Mouse (Mus musculus) frontal cortex, postnatal 14 days (tissue): ENCODE results near the gene Lpp.

Experiments used
- DNase-seq, 2 experiments: peaks; one replicate each; pipeline ENCODE4 v3.0.0; 2022; ENCODE audit warnings: low spot score in 2 of 2

Gene Lpp

DNA sequence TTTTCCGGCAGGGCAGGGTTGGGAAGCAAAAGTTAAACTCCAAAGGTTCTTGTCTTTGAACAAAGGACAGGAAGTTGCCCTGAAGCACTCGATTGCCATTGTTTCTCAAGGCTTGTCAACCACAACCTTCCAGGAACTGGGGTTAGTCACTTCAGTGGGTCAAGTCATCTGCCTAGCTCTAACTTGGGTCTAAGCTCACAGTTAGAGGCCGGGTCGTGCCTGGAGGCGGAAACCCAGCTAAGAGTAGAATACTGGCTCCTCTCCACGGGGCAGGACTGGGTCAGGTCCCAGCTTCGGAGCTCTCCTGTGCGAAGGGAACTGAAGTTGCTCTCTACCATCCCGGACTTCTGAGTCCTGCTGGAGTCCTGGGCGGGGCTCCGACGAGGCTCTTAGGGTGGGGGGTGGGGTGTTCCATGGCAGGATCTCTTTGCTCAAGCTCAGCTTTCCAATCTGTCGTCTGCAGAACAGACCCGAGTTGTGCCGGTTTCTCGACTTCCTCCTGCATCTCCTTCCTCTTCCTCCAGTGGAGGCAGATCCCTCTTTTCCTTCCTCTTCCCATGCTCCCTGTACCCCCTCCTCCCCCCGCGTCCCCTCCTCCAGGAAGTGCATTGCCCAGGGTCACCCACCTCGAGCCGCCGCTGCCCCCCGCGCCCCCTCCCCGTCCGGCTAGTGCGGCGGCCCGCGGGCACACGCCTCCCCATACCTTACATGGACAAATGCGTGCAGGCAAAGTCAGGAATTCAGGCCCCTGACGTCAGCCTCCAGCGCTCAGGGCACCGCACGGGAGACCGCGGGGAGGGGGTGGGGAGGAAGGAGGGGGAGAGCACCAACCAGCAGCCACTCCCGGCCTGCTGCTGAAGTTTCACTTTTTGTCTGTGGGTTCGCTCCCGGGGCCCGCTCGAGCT lies at the start of gene Lpp:
TSS of gene Lpp (plus strand) at position 857 of the 905 bp plus-strand sequence.
- DNase-seq: no peak

DNA sequence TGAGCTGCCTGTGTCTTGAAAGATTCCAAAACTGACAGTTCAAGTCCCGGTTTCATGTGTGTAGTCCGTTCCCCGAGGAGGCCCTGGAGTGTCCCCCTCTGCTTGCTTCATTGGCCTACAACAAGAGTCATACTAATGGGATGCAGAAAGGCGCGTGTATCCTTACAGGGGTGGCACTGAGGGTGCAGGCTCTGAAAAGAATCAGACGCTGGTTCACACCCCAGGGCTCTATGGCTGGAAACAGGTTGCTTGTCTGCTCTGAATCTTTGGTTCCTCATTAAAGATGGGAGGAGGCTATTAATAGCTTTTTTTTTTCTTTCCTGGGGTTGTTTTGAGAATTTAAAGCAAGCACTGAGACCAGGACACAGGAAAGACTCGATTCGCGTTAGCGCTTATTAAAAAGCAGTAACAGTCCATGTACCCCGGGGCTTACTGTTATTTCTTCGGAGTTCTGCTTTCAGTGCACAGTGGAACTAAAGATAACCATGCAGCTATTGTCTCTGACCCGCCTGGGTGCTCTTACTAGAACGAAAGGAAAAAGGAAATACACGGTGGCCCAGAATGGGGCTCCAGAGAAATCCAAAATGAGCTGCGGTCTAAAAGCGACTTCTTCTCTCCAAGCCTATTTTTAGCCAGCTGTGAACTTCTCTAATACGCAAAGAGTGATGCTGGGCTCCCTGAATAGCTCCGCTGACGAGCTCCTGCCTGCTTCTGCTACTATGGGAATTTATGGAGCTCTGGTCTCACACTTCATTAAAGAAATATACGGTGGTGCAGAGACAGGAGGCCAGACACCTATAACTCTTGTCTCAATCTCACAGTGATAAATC lies 45.5 kb upstream of the Lpp start:
- peak; percentile 24 to 30 for DNase-seq

DNA sequence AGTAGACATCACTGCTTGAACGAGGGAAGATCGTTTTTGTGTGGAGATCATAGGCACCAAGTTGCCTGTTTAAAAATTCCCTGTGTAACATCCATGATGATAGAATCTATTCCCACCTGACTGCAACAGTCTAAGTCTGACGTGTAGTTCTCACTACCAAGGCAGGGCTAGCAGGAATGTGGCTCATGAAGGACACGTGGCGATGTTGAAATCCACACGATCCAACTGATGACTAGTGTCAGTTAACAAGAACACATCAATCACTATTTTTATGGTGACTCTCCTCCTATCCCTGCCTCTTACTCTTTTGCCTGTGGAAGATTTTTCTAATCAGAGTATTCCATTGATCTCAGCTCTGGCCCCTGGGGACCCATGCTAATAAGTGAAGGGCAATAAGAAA lies 43.0 kb upstream of the Lpp start:
- DNase-seq: no peak

DNA sequence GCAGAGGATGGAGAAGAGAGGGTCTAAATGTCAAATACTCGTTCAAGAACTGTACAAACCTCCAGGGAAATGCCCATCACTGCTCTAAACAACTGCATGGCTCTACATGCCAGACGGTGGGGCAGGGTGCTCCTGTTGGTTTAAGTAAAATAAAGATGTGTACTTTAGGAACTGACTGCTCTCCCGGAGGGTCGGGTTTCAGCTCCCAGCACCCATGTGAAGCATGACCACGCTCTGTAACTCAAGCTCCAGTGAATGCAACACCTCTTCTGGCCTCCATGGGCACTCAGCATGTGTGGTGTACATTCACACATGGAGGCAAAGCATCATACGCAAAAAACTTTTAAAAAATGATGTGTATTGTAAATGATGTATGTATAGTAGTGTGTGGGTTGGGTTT lies 42.6 kb upstream of the Lpp start:
- no peak for DNase-seq

DNA sequence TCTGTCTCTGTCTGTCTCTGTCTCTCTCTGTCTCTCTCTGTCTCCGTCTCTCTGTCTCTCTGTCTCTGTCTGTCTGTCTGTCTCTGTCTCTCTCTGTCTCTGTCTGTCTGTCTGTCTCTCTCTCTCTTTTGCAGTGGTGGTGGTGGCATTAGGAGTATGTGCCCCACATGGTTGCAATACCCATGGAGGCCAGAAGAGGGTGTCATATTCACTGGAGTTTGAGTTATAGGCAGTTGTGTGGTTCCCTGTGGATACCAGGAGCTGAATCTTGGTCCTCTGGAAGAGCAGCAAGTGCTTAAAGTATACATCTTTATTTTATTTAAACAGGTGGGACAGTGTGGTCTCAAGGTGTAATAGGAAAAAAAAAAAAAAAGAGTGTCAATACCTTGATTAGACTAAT lies 41.5 kb upstream of the Lpp start:
- DNase-seq: no peak

DNA sequence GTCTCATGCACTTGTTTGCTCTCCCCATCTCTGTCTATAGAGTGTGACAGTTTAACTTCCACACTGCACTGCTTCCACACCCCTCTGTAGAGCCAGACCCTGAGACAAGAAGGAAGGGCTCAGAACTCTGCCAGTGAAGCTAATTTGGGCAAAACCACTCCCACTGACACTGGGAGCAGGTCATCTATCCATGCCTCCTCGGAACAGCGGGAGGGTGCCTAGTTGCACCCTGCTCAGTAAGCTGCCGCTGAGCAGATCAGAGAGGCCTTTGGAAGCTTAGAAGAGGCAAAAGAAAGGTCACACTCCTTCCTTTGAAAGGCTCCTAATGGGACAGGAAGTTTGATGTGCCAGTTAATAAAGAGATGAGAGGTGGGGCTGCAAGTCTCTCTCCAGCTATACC lies 39.5 kb upstream of the Lpp start:
- DNase-seq: no peak

DNA sequence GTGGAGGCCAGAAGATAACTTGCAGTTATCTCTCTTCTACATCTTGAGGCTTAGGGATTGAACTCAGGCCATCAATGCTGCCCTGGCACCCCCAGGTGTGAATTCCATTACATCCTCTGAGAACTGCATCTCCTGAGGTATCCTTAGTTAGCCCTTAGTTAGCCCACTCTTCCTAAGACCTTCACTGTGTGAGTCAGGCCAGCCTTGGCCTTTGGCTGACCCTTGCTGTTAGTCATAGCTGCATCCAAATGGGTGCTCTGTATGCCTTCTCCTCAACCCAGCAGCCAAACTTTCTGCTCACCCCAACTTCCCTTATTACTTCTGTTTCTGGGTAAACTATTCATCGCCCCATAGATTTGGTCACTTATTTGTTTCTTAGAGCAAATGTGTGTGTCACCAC lies 31.6 kb upstream of the Lpp start:
- DNase-seq: no peak

DNA sequence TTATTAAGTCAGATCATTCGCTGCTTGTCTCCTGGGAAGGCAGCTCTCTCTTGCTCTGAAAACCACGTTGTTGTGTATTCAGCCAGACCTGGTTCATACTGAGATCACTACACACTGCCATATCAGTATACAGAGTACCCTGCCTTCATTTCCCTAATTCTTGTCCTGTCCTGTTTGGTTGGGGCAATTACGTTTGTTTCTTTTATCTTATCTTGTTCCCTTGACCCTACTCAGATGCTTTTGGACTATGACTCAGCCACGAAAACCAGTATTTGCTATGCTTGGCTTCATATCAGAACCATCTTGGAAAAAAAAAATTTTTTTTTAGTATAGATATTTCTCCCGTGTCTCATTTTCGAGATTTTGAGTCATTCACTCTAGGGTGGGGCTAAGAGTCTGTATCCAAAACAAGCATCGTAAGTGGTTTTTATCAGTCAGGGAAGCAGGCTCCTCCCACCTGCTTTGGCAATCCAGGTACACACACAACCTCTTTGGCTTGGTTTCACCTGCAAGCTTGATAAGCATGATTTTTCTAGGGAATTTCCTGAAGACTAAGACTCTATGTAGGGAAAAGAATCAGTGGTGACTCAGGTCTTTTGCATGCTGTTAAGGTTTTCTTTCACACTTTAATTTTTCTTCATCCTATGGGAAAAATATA lies 29.1 kb upstream of the Lpp start:
- no peak for DNase-seq

DNA sequence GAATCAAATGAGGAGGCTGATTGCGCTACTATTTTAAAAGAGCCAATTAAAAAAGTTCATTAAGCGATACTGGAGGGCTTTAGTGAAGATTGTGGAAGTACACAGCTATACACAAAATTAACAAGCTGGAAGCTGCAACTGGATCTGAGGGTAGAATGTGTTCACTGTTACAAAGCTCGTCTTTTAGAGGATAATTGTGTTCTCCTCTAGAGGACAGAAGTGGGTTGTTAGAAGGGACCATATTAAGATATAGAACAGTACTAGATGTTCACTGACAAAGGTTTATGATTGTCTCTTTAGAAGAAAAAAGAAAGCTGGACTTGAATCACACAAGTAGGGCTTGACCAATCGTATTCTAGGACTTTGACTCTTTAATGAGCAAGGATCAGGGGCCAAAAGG lies 27.4 kb upstream of the Lpp start:
- DNase-seq: no peak

DNA sequence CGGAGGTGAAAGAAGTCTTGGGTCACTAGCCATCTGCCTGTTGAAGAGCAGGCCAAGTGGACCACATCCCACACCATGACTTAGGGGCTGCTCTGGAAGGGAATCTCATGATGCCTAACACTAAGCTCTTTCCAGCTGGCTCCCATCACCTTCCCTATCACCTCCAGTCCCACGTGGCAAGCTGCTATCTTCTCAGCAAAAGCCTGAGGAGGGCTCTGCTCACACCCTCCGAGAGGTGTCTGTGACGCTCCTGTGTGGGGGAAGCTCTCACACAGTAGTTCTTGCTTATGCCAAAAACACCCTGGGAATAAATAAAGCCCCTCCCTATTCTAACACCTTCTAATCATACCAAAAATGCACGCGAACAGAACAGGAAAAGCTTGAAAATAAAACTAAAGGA lies 26.2 kb upstream of the Lpp start:
- DNase-seq: no peak

DNA sequence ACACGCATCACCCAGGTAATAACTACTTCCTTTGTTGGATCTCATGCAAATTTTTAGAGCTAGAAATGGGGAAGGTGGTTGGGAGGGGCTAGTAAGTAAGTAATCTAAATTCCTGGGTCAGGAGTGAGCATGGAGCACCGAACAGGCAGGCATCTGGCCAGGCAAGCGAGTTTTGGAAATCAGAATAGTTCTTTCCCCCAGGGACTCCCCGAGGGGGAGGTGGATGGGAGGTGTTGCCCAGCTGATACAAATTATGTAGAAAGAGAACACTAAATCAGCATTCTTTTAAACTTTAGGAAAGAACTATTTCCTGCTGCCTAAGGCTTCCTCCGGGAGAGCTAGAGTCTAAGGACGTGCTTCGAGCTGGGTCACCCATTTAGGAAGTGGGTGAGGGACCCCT lies 25.8 kb upstream of the Lpp start:
- no peak for DNase-seq

DNA sequence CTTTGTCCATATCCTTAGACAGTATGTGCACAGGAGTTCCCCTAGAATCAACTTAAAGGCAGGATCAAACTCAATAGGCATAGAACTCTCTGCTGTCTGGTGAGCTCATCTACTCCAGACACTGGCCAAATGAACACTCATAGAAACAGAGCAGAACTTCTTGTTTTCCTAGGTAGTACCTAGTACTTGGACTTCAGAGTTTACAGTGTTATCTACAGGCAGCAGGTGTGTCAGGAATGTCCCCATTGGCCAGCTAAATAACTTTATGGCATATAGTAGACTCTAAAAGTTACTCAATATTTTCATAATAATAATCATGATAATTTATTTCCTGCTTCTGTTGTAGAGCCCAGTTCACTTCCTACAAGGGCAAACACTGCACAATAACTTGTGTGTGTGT lies 16.8 kb upstream of the Lpp start:
- DNase-seq: no peak

DNA sequence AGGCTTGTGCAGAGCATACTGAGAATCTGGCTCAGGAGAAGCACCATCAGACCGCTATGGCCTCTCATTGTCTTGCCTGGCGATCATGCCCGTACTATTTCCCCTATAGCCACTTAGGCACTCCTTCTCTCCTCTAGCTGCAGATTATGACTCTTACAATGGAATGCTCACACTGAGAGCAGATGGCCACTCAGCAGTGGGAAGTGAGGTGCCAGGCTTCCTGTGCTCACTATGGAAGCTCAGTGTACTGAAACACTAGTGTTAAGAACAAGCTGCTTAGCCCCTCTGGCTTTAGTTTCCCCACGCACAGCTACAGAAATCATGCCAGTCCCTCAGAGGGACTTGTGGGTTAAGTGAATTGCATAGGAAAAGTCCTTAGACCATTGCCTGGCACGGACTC lies 2.7 kb upstream of the Lpp start:
- DNase-seq: no peak

DNA sequence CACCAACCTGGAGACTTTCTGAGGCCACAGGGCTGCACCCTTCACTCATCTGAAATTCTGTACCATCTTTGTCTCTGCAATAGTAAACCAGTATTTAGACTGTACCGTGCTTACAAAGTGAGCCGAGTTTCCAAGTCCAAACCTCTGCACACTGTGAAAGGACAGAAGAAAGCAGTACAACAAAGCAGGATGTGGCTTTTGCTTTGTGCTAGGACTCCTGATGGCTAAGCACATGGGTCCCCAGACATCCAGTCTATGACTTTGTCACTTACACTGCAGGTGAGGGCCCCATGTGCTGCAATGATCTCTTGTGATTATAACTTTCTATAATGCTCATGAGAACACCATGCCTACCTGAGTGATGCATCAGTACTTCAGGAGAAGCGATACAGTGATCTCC lies 2.2 kb upstream of the Lpp start:
- no peak for DNase-seq

DNA sequence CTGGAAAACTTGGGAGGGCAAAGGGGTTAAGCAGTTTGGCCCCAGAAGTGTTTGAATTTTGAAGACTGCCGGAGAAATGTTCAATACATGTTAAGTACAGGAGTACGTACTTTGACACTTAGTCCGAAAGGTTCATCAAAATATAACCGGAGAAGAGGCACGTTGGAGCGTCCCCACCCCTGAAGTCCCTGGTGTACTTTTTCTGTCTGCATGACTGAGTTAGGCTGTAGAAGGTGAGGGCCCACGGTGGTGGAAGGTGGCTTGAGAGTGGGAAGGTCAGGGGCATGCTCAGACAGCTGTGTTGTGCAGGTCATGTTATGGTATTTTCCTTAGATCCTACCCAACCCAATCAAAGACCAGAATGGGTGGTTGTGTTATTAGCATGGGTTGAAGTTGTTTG lies 1.4 kb upstream of the Lpp start:
- DNase-seq: no peak

DNA sequence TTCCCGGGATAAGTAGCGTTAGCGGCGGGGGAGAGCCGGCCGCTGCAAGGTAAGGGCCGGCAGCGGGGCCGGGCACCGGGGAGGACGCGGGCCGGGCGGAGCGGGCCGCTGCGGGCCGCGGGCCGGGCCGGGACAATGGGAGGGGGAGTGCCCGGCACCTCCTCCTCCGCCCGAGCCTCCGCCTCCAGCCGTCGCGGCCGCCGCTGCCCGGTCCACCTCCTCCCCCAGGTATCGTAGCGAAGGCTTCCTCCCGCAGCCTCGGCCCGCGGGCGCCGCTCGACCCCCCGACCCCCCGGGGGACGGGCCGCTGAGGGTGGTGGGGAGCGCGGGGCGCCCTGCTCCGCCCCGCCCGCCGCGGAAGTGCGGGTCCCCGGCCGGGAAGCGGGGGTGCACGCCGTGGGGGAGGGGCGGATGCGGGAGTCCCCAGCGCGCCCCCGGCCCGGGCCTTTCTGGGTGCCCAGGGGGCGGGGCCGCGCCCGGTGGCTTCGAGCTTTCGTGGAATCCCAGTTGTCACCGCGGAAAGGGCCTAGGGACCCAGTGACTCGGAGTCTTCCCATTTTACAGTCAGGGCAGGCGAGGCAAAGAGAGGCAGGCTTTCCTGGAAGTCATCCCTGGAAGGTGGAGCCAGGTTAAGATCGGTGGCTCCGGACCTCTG lies 376 bp downstream of the Lpp start:
- DNase-seq: no peak

DNA sequence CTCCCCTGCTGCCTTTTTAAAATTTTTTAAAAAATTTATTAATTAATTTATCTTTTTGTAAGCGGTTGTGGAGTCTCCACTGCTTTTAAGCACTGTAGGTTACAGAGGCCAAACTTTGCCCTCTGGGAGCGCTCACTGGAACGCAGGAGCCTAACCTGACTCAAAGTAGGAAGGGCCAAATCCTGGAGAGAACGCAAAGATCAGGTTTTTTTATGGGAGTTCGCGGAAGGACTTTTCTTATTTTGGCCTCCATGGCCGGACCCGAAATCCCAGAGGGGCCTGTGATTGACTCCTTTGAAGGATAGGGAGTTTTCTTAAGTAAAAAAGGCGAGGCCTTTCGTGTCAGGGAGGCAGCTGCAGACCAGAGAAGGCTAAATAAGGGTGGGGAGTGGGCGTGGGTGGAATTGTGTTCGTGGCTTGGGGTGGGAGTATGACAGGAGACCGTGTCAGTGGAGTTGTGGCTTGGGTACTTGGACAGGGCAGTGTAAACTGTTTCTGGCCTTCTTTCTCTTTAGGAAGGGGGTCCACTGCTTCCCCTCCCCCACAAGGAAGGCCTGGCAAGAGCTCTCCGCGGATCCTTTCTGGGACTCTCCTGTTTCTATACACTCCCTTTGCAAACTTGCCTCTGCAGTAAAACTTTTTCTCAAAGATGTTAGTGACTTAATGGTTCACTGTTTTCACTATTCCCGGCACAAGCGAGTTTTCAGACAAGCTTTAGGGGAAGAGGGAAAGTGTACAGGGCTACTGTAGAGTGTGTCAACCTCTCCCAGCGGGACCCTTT lies 1.1 kb downstream of the Lpp start:
- DNase-seq: no peak

DNA sequence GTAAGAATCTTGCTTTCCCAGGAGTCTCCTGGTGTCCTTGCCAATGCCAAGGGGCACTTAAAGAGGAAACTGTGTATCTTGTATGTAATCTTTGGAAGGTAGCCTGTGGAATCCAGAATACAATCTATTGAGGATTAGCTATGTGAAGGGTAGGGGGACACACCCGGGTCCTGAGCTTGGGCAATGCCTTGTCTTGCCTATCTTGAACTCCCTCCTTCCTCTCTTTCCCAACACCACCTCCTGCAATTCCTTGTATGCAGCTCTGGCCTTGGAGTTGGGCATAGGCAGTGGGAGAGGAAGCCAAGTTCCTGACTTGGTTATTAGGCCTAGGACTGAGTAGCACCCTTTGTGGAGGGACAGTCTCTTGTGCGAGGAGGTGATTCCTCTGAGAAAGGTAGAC lies 1.8 kb downstream of the Lpp start:
- no peak for DNase-seq

DNA sequence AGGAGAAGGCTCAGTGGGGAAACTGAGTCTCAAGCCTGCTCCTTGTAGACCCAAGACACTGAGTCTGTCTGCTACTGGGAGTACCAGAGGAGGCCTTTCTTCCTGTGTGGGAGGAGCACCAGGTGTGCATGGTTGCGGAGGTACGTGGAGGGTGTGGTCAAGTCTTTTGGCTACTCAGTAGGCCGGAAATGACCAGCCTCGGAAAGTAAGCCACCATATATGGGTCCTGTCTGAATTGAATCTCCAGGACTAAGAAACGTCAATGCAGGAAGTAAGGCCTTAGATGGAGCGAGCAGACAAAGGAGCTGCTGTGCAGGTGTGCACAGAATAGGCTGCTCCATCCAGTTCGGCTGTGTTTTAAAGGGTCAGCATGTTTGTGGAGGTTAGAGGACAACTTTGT lies 3.2 kb downstream of the Lpp start:
- no peak for DNase-seq

DNA sequence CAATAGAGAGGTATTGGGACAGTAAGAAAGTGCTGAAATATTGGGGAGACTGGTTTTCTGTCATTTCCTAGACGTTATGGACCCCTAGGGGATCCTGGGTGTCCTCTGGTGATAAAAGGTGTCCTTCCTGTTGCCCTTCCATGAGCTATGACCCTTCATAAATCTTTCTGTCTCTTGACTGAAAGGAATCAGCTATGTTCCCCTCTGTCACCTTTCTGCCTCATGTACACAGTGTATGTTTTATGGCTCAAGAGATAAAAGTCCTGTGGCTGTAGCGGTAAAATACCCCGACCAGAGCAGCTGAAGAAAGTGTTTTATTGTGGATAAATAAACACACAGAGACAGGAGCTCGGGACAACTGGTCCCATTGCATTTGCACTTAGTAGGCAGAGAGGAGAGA lies 5.2 kb downstream of the Lpp start:
- DNase-seq: no peak

DNA sequence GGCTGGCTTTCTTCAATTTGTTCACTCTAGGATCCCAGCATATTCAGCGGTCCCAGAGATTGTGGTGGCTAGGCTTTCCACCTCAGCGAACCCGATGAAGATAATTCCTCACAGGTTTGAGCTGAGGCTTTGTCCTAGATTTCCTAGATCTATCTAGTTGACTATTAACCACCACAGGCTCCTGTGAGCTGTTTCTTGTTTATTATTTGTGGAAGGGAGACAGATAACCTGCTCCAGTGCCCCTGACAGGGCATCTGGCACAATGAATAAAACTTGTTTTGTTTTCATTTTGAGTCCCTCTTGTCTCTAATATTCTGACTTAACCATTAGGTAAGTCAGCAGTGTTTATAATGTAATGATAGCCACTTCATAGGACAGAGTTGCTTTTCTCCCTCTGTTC lies 5.6 kb downstream of the Lpp start:
- DNase-seq: no peak
